Mouse (Mus musculus): Measurements from ENCODE around the gene Olfr412. TPM values are rescaled to one million over a fixed set of nuclear protein-coding genes. Genes with fewer than 3 reads are reported as not detected.

Gene Olfr412
- polyA plus RNA-seq, 1 experiment from 2014 or later, result not detected

Other genes with a start within 250 kb of the Olfr412 start
- not detected in 2 replicates for gene Olfr401, start 248.4 kb upstream of the Olfr412 start, polyA plus RNA-seq (2015; fragmentation: Nextera tagmentation; extraction: Ambion mirVana)
- gene Olfr402, start 208.5 kb upstream of the Olfr412 start, polyA plus RNA-seq (2015; fragmentation: Nextera tagmentation; extraction: Ambion mirVana), result not detected in 2 replicates
- gene Olfr403, start 175.8 kb upstream of the Olfr412 start, polyA plus RNA-seq (2015; fragmentation: Nextera tagmentation; extraction: Ambion mirVana), result not detected in 2 replicates
- gene Olfr43, start 150.7 kb upstream of the Olfr412 start, polyA plus RNA-seq (2015; fragmentation: Nextera tagmentation; extraction: Ambion mirVana), result not detected in 2 replicates
- gene Olfr406, start 102.3 kb upstream of the Olfr412 start, polyA plus RNA-seq (2015; fragmentation: Nextera tagmentation; extraction: Ambion mirVana), result not detected in 2 replicates
- gene Olfr59, start 78.3 kb upstream of the Olfr412 start, polyA plus RNA-seq (2015; fragmentation: Nextera tagmentation; extraction: Ambion mirVana), result not detected in 2 replicates
- gene Olfr410, start 24.0 kb upstream of the Olfr412 start, polyA plus RNA-seq (2015; fragmentation: Nextera tagmentation; extraction: Ambion mirVana), result not detected in 2 replicates
- gene Olfr411, start 9.4 kb upstream of the Olfr412 start, polyA plus RNA-seq (2015; fragmentation: Nextera tagmentation; extraction: Ambion mirVana), result not detected in 2 replicates
- 5.8 and 6.4 TPM in 2 replicates for gene Rap1gap2, start 248.8 kb downstream of the Olfr412 start, polyA plus RNA-seq (2015; fragmentation: Nextera tagmentation; extraction: Ambion mirVana)

Measured in kidney, embryonic 15.5 days (tissue).